Mouse (Mus musculus): ENCODE measurements around the gene Ston1. TPM values are rescaled to one million over a fixed set of nuclear protein-coding genes. Genes with fewer than 3 reads are reported as not detected.

Ston1 gene
- polyA plus RNA-seq, 1 experiment: 0.80 TPM

DNA sequence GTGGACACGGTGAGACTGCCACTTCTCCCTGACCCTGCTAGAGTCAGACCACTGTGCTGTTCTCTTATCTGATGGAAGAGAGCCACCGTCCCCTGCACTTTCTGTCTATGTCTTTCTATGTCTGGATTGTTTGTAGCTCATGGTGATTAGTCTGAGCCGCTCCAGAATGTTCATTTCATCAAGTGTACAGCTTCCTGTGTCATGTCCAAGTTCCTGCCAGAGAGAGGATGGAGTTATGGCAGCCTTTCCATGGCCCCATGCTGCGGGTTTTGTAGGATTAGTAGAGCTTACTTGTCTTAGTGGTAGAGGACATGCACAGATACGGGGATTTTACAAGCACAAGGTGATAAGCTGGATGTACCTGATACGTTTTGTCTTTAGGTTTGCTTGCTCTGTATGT is 16.9 kb upstream of the Ston1 start:
- Histone ChIP-seq H3K4me1 (ENCODE audit: control insufficient read depth, insufficient read depth, low read length) (peaks cover 2% of the 10 kb centered on the region; the same call in 1 of the 2 replicates), H3K4me3 (replicated peaks; ENCODE audit: control insufficient read depth, low read depth, low read length) (no peak overlapping the region), H3K27ac (ENCODE audit: control insufficient read depth, insufficient read depth, low read depth, low read length, poor library complexity) (peak overlapping the region; percentile 19)
- WGBS: 86% methylated on average over 6 of the region's 6 CpGs
- TF ChIP-seq CTCF (IDR thresholded peaks at IDR 0.05; ENCODE audit: control insufficient read depth, insufficient read depth, low read length) (no peak), POLR2A (IDR thresholded peaks at IDR 0.05; ENCODE audit: borderline replicate concordance, control insufficient read depth, low read depth, low read length) (no peak)

- TF ChIP-seq CTCF (IDR thresholded peaks at IDR 0.05; ENCODE audit: control insufficient read depth, insufficient read depth, low read length) (no peak), POLR2A (IDR thresholded peaks at IDR 0.05; ENCODE audit: borderline replicate concordance, control insufficient read depth, low read depth, low read length) (no peak)
- peak overlapping the region; percentile 71 for H3K27ac ChIP-seq (ENCODE audit: control insufficient read depth, insufficient read depth, low read depth, low read length, poor library complexity)
- H3K4me1 ChIP-seq (ENCODE audit: control insufficient read depth, insufficient read depth, low read length): peaks cover 2% of the 10 kb centered on the region; the same call in 1 of the 2 replicates
- no peak overlapping the region for H3K4me3 ChIP-seq (replicated peaks; ENCODE audit: control insufficient read depth, low read depth, low read length)
- 39% methylated on average over 6 of the region's 6 CpGs for WGBS
Measured at GRCm38 (mm10) chr17:88581511-88582021, 15.9 kb upstream of the Ston1 start.

GRCm38 (mm10) chr17:88582999-88583398 is 14.5 kb upstream of the Ston1 start:
- peaks cover 2% of the 10 kb centered on the region; the same call in 1 of the 2 replicates for H3K4me1 ChIP-seq (ENCODE audit: control insufficient read depth, insufficient read depth, low read length)
- 93% methylated on average over 11 of the region's 11 CpGs for WGBS
- no peak for TF ChIP-seq CTCF (IDR thresholded peaks at IDR 0.05; ENCODE audit: control insufficient read depth, insufficient read depth, low read length)
- TF ChIP-seq POLR2A (IDR thresholded peaks at IDR 0.05; ENCODE audit: borderline replicate concordance, control insufficient read depth, low read depth, low read length): no peak
- 0 out of 2 replicates have a peak overlapping the region, but pooled peaks have one; percentile 3 for H3K27ac ChIP-seq (ENCODE audit: control insufficient read depth, insufficient read depth, low read depth, low read length, poor library complexity)
- no peak overlapping the region for H3K4me3 ChIP-seq (replicated peaks; ENCODE audit: control insufficient read depth, low read depth, low read length)

- H3K4me3 ChIP-seq (replicated peaks; ENCODE audit: control insufficient read depth, low read depth, low read length): no peak overlapping the region
- WGBS: 88% methylated on average over 8 of the region's 8 CpGs
- TF ChIP-seq POLR2A (IDR thresholded peaks at IDR 0.05; ENCODE audit: borderline replicate concordance, control insufficient read depth, low read depth, low read length): no peak
- TF ChIP-seq CTCF (IDR thresholded peaks at IDR 0.05; ENCODE audit: control insufficient read depth, insufficient read depth, low read length): no peak
- 0 out of 2 replicates have a peak overlapping the region, but pooled peaks have one; percentile 3 for H3K27ac ChIP-seq (ENCODE audit: control insufficient read depth, insufficient read depth, low read depth, low read length, poor library complexity)
- peaks cover 2% of the 10 kb centered on the region; the same call in 1 of the 2 replicates for H3K4me1 ChIP-seq (ENCODE audit: control insufficient read depth, insufficient read depth, low read length)
Measured at GRCm38 (mm10) chr17:88583411-88583810, 14.1 kb upstream of the Ston1 start.

DNA sequence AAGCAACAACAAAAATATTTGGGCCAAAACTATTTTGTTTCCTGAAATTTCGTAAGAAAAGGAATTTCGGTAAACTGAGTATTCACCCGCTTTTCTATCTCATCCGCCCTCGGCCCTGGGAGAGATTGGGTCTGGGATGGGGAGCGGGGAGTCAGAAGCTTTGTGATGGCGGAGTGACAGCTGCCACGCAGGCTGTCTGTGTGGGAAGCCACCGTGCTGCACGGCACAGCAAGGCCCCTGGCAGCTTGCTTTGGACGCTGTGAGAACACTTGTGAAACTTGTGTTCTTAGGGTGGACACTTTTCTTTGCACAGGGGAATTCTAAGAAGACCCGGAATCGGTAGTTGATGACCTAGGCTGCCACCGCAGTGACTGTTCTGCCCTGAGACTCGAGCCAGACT is 10.1 kb upstream of the Ston1 start:
- H3K27ac ChIP-seq (ENCODE audit: control insufficient read depth, insufficient read depth, low read depth, low read length, poor library complexity): no peak overlapping the region
- no peak overlapping the region for H3K4me3 ChIP-seq (replicated peaks; ENCODE audit: control insufficient read depth, low read depth, low read length)
- no peaks in the 10 kb centered on the region for H3K4me1 ChIP-seq (ENCODE audit: control insufficient read depth, insufficient read depth, low read length)
- 88% methylated on average over 15 of the region's 15 CpGs for WGBS
- TF ChIP-seq CTCF (IDR thresholded peaks at IDR 0.05; ENCODE audit: control insufficient read depth, insufficient read depth, low read length) (no peak), POLR2A (IDR thresholded peaks at IDR 0.05; ENCODE audit: borderline replicate concordance, control insufficient read depth, low read depth, low read length) (no peak)

- H3K4me3 ChIP-seq (replicated peaks; ENCODE audit: control insufficient read depth, low read depth, low read length): no peak overlapping the region
- WGBS: 86% methylated on average over 8 of the region's 8 CpGs
- TF ChIP-seq POLR2A (IDR thresholded peaks at IDR 0.05; ENCODE audit: borderline replicate concordance, control insufficient read depth, low read depth, low read length) (no peak), CTCF (IDR thresholded peaks at IDR 0.05; ENCODE audit: control insufficient read depth, insufficient read depth, low read length) (no peak)
Measured at GRCm38 (mm10) chr17:88588228-88588627, 9.3 kb upstream of the Ston1 start.

GRCm38 (mm10) chr17:88590251-88590650 is 7.2 kb upstream of the Ston1 start:
- 86% methylated on average over 6 of the region's 6 CpGs for WGBS
- no peak overlapping the region for H3K27ac ChIP-seq (ENCODE audit: control insufficient read depth, insufficient read depth, low read depth, low read length, poor library complexity)
- H3K4me3 ChIP-seq (replicated peaks; ENCODE audit: control insufficient read depth, low read depth, low read length): no peak overlapping the region
- TF ChIP-seq POLR2A (IDR thresholded peaks at IDR 0.05; ENCODE audit: borderline replicate concordance, control insufficient read depth, low read depth, low read length): no peak
- no peak for TF ChIP-seq CTCF (IDR thresholded peaks at IDR 0.05; ENCODE audit: control insufficient read depth, insufficient read depth, low read length)
- H3K4me1 ChIP-seq (ENCODE audit: control insufficient read depth, insufficient read depth, low read length): no peaks in the 10 kb centered on the region

More at GRCm38 (mm10) chr17:88588228-88588627, 9.3 kb upstream of the Ston1 start:
- Histone ChIP-seq H3K4me1 (ENCODE audit: control insufficient read depth, insufficient read depth, low read length) (no peaks in the 10 kb centered on the region), H3K27ac (ENCODE audit: control insufficient read depth, insufficient read depth, low read depth, low read length, poor library complexity) (no peak overlapping the region)

- Histone ChIP-seq H3K4me3 (replicated peaks; ENCODE audit: control insufficient read depth, low read depth, low read length) (no peak overlapping the region), H3K4me1 (ENCODE audit: control insufficient read depth, insufficient read depth, low read length) (peaks cover 2% of the 10 kb centered on the region; the same call in 1 of the 2 replicates), H3K27ac (ENCODE audit: control insufficient read depth, insufficient read depth, low read depth, low read length, poor library complexity) (no peak overlapping the region)
- TF ChIP-seq POLR2A (IDR thresholded peaks at IDR 0.05; ENCODE audit: borderline replicate concordance, control insufficient read depth, low read depth, low read length) (no peak), CTCF (IDR thresholded peaks at IDR 0.05; ENCODE audit: control insufficient read depth, insufficient read depth, low read length) (no peak)
- WGBS: 79% methylated on average over 4 of the region's 4 CpGs
Measured at GRCm38 (mm10) chr17:88595071-88595470, 2.4 kb upstream of the Ston1 start.
